Mouse (Mus musculus) frontal cortex, postnatal 36 days (tissue): ENCODE data around the gene Tet1.
A peak's percentile ranks its signal among the peaks of the same experiment; 100 is the strongest.

ENCODE experiments used
- DNase-seq, 2 experiments: peaks; one replicate each; pipeline ENCODE4 v3.0.0; 2022; ENCODE audit warnings: low spot score in 2 of 2

Tet1 gene

GRCm38 (mm10) chr10:62891025-62891424 lies 17.8 kb downstream of the Tet1 start:
- DNase-seq: no peak

GRCm38 (mm10) chr10:62886799-62887591 lies 21.8 kb downstream of the Tet1 start:
- DNase-seq: no peak

- no peak for DNase-seq
Observed at GRCm38 (mm10) chr10:62885969-62886798, 22.6 kb downstream of the Tet1 start.

DNA sequence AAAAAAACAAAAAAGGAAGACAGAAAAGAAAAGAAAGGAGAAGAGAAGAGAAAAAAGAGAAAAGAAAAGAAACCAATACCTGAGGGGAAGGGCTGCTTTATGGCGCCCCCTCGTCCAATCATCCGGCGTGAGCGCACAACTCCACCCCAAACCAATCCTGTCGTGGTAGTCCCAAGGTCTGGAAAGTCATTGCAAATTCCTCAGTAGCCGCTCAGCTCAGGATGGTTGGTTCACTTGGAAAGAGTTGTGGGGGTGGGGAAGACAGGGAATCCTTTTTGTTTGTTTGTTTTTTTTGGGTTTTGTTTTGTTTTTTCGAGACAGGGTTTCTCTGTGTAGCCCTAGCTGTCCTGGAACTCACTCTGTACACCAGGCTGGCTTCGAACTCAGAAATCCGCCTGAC lies 23.3 kb downstream of the Tet1 start:
- no peak for DNase-seq

- DNase-seq: no peak
Observed at GRCm38 (mm10) chr10:62884517-62884916, 24.3 kb downstream of the Tet1 start.

DNA sequence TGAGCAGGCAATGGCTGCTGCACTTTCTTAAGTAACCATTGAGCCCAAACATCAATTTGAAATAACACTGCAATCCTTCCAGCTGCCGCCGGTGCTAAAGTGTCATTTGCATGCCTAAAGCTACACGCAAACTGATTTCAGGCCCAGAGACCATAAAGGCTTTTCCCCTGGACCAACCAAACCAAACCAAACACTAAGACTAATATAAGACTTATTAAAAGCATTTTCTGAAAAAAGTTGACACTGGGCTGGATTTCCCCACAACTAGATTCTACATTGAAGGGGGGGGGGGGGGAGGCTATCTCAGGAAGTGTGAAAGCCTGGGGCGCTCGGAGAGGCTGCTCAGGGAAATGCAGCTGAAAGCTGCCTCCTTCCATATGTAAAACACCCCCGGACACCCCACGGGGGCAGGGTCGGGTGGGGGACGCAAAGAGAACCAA lies 24.8 kb downstream of the Tet1 start:
- no peak for DNase-seq

DNA sequence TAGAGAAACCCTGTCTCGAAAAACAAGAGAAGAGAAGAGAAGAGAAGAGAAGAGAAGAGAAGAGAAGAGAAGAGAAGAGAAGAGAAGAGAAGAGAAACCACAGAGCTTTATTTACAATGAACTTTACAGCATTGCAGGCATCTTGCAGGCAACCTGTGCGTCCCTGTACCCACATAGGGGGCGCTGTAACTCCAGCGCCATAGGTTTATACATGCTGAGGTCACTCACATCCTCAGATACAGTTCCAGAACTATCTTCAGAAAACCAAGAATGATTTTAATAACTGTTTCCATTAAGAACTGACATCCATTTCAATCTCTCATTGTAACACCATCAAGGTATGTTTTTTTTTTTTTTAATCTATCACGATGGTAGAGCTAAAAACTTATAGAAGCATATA lies 27.6 kb downstream of the Tet1 start:
- no peak for DNase-seq

GRCm38 (mm10) chr10:62878056-62878455 lies 30.7 kb downstream of the Tet1 start:
- no peak for DNase-seq

DNA sequence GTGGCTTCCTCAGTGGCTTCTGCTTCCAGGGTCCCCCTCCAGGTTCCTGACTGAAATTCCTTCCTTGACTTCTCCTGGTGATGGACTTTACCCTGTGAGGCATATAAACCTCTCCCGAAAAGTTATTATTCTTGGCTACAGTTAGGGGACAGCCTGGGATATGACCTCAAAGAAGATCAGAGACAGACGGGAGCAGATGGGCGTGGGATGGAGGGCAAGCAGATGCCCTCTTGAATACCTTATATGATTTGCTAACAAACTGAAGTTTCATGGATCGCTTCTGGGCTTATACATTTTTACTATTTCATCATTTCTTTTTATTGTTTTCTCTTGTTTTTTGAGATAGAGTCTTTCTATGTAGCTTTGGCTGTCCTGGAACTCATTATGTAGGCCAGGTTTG lies 33.2 kb downstream of the Tet1 start:
- DNase-seq: no peak

DNA sequence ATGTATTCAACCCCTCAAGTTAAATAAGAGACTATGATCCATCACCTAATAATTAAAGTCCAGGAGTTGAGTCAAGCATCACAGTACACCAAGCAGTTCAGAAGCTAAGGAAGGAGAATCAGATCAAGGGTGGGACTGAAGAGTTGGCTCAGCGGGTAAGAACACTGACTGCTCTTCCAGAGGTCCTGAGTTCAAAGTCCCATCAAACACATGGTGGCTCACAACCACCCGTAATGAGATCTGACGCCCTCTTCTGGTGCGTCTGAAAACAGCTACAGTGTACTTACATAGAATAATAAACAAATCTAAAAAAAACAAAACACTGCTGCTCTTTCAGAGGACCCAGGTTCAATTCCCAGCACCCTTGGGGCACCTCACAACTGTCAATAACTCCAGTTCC lies 34.0 kb downstream of the Tet1 start:
- no peak for DNase-seq

GRCm38 (mm10) chr10:62866035-62866791 lies 42.6 kb downstream of the Tet1 start:
- DNase-seq: peak; percentile 43 to 48

DNA sequence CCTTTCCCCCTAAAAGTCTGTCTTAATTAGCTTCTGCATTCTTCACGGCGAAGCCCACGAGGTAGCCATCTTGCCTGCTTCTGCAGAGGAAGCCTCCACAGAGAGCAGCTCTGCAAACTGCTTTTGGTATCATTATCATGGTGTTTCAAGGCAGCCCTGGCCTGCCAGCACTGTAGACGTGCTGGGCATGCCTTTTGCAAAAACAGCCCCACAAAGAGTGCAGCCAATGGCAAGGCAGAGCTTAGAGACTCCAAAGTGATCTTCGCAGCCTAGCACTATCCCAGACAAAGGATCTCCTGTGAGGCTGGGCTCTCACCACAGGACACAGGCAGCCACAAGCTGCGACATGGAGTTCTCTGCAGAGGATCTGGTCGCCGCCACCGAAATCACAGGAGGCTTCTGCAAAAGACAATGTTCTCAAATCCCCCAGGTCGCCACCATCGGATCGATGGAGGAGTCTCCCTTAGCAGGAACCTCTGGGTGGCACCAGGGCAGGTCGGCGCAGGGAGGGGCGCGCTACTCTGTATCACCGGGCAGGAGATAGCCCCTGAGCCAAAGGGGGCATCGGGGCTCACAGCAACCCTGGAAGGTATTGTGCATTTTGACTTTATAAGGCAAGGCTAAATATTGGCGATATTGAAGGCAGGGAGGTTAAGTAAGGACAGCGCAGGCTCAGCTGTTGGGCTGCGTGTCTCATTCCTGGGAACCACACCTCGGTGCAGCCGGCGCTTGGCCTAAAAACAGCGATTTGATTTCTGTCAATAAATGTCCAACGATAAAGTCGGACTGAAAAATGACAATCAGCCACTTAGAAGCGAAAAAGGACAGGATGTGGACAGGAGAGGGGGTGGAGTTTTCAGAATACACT lies 43.4 kb downstream of the Tet1 start:
- peak; percentile 84 to 91 for DNase-seq

DNA sequence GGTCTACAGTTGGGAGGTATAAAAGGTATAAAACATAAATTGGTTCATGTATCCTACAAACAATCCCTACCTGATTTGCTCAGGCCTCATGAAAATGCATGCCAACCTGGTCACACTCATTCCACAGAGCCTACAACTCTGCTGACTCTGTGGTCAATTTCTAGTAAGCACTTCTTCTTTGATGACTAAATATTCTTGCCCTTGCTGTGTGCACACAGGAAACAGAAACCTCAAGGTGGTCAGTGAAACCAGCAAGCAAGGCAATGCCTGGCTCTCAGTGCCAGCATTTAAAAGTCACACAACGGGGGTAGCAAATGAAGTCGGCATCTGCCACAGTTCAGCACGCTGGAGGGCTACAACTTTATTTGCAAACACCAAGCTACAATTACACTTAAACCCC lies 45.2 kb downstream of the Tet1 start:
- no peak for DNase-seq

DNA sequence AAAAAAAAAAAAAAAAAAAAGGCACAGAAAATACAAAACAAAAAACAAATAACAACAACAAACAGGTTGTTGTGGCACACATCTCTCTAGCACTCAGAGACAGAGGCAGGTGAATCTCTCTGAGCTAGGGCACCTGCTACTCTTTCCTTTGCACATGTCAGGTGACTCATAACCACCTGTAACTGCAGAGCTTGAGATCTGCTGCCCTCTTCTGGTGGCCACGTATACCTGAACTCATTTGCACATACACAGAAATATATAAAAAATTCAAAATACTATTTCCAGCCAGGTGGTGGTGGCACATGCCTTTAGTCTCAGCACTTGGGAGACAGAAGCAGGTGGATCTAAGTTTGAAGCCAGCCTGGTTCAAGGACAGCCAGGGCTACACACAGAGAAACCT lies 46.4 kb downstream of the Tet1 start:
- DNase-seq: no peak

- DNase-seq: no peak
Observed at GRCm38 (mm10) chr10:62858967-62859366, 49.8 kb downstream of the Tet1 start.

- no peak for DNase-seq
Observed at GRCm38 (mm10) chr10:62856690-62857290, 52.0 kb downstream of the Tet1 start.

- DNase-seq: no peak
Observed at GRCm38 (mm10) chr10:62854992-62855391, 53.8 kb downstream of the Tet1 start.

DNA sequence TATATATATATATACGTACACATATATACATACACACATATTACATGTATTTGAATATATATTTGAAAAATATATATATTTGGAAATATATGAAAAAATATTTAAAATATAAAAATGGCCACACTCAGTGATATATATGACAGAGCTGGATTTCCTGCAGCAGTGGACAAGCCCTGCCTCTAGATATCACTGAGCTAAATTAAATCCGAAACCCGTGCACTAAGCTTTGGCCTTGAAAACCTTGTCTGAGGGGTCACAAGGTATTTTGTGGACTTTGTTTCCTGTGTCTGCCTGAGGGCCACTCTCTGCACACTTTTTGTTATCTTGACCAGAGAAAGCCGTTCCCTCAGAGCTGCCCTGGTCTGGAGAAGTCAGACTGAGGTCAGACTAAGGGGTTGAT lies 54.2 kb downstream of the Tet1 start:
- DNase-seq: no peak

- DNase-seq: no peak
Observed at GRCm38 (mm10) chr10:62851578-62851977, 57.2 kb downstream of the Tet1 start.

DNA sequence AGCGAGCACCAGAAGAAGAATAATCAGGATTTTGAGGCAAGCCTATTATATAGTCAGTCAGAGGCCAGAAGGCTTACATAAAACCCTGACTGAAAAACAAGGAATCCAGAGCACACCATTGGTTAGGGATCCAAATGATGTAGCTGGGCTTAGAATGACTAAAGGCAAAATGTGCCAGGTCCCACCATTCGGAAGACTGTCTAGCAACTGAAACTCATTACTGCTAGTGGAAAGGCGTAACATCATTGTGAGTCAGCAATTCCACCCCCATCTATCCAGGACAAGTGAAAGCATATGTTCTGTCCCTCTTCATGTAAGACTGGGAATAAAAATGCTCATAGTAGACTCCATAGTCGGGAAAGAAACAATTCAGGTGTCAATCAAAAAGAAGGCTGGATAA lies 57.8 kb downstream of the Tet1 start:
- peak; percentile 61 to 68 for DNase-seq

DNA sequence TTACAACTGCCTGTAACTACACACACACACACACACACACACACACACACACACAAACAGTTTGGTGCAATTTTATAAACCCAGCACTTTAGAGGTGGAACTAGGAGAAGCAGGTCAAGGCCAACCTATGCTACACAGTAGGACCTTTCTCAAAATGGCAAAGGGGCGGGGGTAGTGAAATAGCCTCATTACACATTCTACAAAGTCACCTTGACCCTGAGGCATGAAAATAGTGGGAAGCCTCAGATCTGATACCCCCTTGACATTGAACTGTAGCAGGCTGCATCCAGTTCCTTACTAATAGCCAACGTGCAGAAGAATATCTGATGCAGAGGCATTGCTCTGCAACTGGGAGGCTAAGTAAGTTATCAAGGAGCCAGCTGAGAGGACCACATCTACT lies 60.0 kb downstream of the Tet1 start:
- no peak for DNase-seq
